Mouse (Mus musculus) adrenal gland, postnatal 36 days (tissue): ENCODE measurements at regions not wholly inside any gene's neighbourhood (a gene's known extent, or its start where the extent isn't known, plus 50 kb on each side); places are given as distances from the start of the nearest gene placed in this dataset.
A peak's percentile ranks its signal among the peaks of the same experiment; 100 is the strongest.
"Not testable (repeated sequence)": the region's sequence is repeated elsewhere in the genome, so short reads cannot be mapped to it uniquely, and the experiment has no call there.

Experiments
- DNase-seq, 2 experiments: peaks; one replicate each; pipeline ENCODE4 v3.0.0; 2021; ENCODE audit warnings: mixed read lengths in 1 of 2

DNA sequence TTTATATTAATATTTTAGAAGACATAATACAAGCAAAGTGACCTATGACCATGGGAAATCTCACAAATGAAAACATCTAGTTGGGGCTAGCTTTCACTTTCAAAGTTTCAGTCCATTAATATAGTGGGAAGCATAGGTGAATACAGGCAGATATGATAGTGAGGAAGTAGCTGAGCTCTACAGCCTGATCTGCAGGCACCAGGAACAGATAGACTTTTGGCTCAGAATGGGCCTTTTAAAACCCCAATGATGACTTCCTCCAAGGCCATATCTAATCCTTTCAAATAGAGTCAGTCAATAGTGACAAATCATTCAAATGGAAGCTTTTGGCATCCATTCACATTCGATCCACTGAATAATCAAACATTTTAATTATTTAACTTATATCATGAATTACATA lies 581.6 kb upstream of the Pcdh17 start:
- DNase-seq = no peak

- DNase-seq = no peak
Measured at GRCm38 (mm10) chr14:83862653-83863052, 580.7 kb upstream of the Pcdh17 start.

DNA sequence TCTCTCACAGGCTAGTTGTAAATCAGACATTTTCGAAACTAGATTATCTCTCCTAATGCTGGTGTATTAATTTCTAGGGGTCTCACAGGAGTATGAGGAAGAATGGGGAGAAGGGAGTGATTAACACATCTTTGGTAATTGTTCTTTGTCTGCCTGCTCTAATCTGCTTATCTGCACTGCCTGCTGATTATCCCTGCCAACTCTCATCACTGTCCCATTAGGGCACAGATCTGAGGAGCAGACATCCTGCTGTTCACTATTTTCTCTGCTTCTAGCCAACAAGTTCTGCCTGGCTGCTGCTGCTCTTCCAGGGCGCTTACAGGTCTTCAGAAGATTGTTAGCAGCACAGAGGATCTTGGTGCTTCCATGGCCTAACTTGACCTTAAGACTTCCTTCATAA lies 557.0 kb upstream of the Pcdh17 start:
- DNase-seq = no peak

DNA sequence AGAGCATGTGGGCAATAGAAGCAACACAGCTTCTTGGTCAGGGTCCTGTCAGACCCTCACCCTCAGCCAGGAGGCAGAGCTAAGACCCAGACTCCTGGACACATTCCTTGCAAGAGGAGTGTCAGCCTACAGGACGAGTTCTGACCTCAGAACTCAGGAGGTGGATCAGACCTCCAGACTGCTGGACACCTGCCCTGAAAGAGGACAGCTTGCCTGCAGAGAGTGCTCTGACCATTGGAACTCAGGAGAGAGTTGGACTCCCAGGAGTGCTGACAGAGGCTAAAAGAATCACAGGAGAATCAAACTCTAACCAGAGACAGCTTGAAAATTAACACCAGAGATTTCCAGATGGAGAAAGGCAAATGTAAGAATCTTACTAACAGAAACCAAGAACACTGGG lies 542.7 kb upstream of the Pcdh17 start:
- DNase-seq = not testable (repeated sequence)

GRCm38 (mm10) chr14:83943101-83943500 lies 500.3 kb upstream of the Pcdh17 start:
- no peak for DNase-seq

- DNase-seq = no peak
Measured at GRCm38 (mm10) chr14:83944176-83944575, 499.2 kb upstream of the Pcdh17 start.

GRCm38 (mm10) chr14:83949696-83950095 lies 493.7 kb upstream of the Pcdh17 start:
- no peak for DNase-seq

GRCm38 (mm10) chr14:83959111-83959510 lies 484.3 kb upstream of the Pcdh17 start:
- peak; percentile 5 to 34 for DNase-seq

DNA sequence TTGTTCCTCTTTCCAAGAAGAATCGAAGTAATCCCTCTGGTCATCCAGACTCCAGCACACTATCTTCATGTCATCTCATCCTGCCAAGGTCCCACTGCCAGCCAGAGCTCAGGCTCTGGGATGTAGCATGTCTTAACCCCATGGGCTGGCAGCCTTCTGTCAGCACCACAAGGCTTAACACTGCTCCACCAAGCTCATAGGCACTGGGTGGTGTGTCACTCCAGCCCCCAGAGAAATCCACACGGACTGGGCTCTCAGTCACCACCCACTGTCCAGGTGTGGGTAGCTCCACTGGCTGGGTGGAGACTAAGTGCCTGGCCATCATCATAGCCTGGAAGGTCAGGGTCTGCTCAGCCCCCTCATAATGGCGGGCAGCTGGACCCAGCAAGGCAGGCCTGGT lies 459.8 kb upstream of the Pcdh17 start:
- DNase-seq = no peak
